Mouse (Mus musculus) stomach, adult 2 months (tissue): ENCODE measurements around the gene Als2cr12. TPM values are rescaled to one million over a fixed set of nuclear protein-coding genes. Genes with fewer than 3 reads are reported as not detected.

Experiments
- polyA plus RNA-seq: library from polyadenylated mRNA; depleted of rRNA; stranded (reverse); fragments of >200 nt; gene quantifications from 2 replicates; pipeline ENCODE4 v1.2.3, GENCODE M21; 2012; rRNA removed

The Als2cr12 gene
- polyA plus RNA-seq = not detected in 2 replicates

DNA sequence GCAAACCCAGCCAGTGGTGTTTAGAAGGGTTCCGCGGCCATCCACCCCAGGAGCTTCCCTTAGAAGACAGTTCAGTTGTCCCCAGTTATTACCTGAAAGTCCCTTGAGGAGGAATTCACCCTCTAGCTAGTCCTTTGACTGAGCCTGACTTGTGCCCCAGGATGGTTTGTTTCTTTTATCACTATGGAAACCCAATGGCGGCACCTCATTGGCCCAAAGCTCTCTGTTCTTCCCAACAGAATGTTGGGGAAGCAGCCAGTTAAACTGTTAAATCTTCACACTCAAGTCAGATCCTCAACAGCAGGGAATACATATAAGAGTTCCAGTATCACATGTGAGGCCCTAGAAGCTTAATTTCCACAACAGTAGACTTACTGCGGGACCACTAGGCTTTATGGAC lies at the start of gene Als2cr12:
Als2cr12 (minus strand) TSS at position 180 of the 400 bp plus-strand sequence.

DNA sequence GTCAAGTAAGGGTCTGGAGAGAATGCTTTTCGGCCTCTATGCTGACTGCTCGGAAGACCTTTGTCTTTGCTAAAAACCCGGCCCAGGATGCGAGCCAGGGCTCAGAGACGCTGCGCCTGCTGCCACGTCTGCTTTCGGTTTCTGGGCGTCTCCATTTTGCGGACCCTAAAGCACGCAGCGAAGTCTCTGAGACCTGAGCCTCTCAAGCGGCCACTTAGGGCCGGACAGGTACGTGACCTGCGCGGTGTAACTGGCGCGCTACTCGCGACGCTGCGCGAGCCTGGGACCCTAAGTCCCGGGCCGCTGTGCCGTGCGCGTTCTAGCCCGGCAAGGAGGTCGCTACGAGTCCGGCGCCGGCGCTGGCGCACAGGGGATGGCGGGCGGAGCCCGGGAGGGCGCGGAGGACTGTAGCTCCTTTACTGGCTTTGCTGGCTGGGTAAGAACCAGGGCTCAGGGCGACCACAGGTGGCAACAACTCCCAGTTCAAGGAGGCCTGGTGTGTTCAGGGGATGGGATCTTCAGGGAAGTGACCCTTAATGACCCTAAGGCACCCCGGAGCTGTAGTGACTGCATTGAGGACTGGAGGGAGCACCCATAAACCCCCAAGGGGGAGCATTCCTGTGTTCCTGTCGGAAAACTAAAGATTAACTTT lies 15.7 kb upstream of the Als2cr12 start, which contains the start of gene Cflar:
Cflar (plus strand) TSS at position 144 of the 652 bp plus-strand sequence.

Other genes starting within 250 kb of the Als2cr12 start
- 1.4 and 2.1 TPM in 2 replicates for gene Orc2, start 190.9 kb downstream of the Als2cr12 start, polyA plus RNA-seq
- gene Fam126b, start 109.7 kb downstream of the Als2cr12 start, polyA plus RNA-seq = 0.10 and 0.12 TPM in 2 replicates
- 4.3 and 5.1 TPM in 2 replicates for gene Ndufb3, start 109.6 kb downstream of the Als2cr12 start, polyA plus RNA-seq
- 8.6 and 13.5 TPM in 2 replicates for gene Cflar, start 15.5 kb upstream of the Als2cr12 start, polyA plus RNA-seq
- 0.51 and 0.71 TPM in 2 replicates for gene Casp8, start 99.4 kb upstream of the Als2cr12 start, polyA plus RNA-seq